Mouse (Mus musculus) embryonic facial prominence, embryonic 10.5 days (tissue): ENCODE data around the gene Tmem117. TPM values are rescaled to one million over a fixed set of nuclear protein-coding genes. Genes with fewer than 3 reads are reported as not detected.
A peak's percentile ranks its signal among the peaks of the same experiment; 100 is the strongest.

Source experiments
- DNase-seq: peaks from one replicate; pipeline ENCODE4 v3.0.0-alpha.2; 2017; ENCODE audit warnings: low spot score
- H3K27ac ChIP-seq: fragments of 300-500 bp; sonication (generic); replicated peaks from 2 replicates; pipeline ENCODE4 v1.5.1; 2016; ENCODE audit warnings: mild to moderate bottlenecking
- H3K27me3 ChIP-seq: fragments of 300-500 bp; sonication (generic); replicated peaks from 2 replicates; pipeline ENCODE4 v1.6.1; 2016; ENCODE audit warnings: low read depth, mild to moderate bottlenecking; ENCODE audit not compliant: poor library complexity, severe bottlenecking
- H3K36me3 ChIP-seq: fragments of 300-500 bp; sonication (generic); replicated peaks from 2 replicates; pipeline ENCODE4 v1.6.1; 2016; ENCODE audit warnings: mild to moderate bottlenecking, moderate library complexity
- H3K4me1 ChIP-seq: fragments of 300-500 bp; sonication (generic); 2 replicates; pipeline ENCODE4 v1.6.1; 2016
- H3K4me3 ChIP-seq: fragments of 300-500 bp; sonication (generic); 2 replicates; pipeline ENCODE4 v1.5.1; 2016; ENCODE audit warnings: mild to moderate bottlenecking, moderate library complexity
- H3K9me3 ChIP-seq: fragments of 300-500 bp; sonication (generic); 2 replicates; pipeline ENCODE4 v1.6.1; 2016; ENCODE audit warnings: mild to moderate bottlenecking
- WGBS: fragments of 180-500 bp; shearing (Covaris S2); methylation state at CpG from one replicate; pipeline ENCODE4 v1.1.7; 2016; 5-methylcytosine and 5-hydroxymethylcytosine counted together
- polyA plus RNA-seq: library from polyadenylated mRNA; unstranded; fragments of >200 nt; fragmentation: Nextera tagmentation; extraction: Ambion mirVana; gene quantifications from 2 replicates; pipeline ENCODE4 v1.2.1, GENCODE M21; 2016

Tmem117 gene
- polyA plus RNA-seq, 1 experiment from 2014 or later: 0.77 TPM

- DNase-seq: no peak
- Histone ChIP-seq H3K9me3 (no peaks in the 10 kb centered on the region), H3K27me3 (no peaks in the 10 kb centered on the region), H3K27ac (no peak overlapping the region), H3K4me3 (no peak overlapping the region), H3K4me1 (no peaks in the 10 kb centered on the region), H3K36me3 (no peaks in the 10 kb centered on the region)
- WGBS: 49% methylated on average over 3 of the region's 3 CpGs
These were observed 169.2 kb downstream of the Tmem117 start for GRCm38 (mm10) chr15:94798236-94798635.

GRCm38 (mm10) chr15:94801462-94801861, 172.4 kb downstream of the Tmem117 start:
- Histone ChIP-seq H3K36me3 (no peaks in the 10 kb centered on the region), H3K27me3 (no peaks in the 10 kb centered on the region), H3K9me3 (no peaks in the 10 kb centered on the region), H3K4me1 (no peaks in the 10 kb centered on the region), H3K27ac (no peak overlapping the region), H3K4me3 (no peak overlapping the region)
- DNase-seq: no peak
- WGBS: 71% methylated on average over 8 of the region's 8 CpGs

DNA sequence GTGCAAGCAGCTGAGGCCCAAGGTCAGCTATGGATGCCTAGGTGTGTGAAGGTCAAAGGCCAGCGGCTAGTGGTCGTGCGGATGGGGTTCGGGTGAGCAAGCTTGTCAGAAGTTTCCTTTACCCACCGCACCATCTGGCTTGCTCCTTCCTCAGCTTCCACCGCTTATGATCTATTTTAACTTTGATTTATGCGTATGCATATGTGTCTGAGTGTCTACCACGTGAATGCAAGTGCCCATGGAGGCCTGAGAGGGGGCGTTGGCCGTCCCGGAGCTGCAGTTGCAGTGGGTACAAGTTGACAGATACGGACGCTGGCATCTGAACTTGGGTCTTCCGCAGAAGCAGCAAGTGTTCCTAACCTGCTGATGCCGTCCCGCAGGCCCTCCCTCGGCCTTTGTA, 173.8 kb downstream of the Tmem117 start:
- H3K9me3 ChIP-seq: no peaks in the 10 kb centered on the region
- H3K27me3 ChIP-seq: no peaks in the 10 kb centered on the region
- H3K27ac ChIP-seq: no peak overlapping the region
- H3K4me1 ChIP-seq: no peaks in the 10 kb centered on the region
- no peak overlapping the region for H3K4me3 ChIP-seq
- WGBS: 88% methylated on average over 17 of the region's 17 CpGs
- H3K36me3 ChIP-seq: no peaks in the 10 kb centered on the region
- no peak for DNase-seq

GRCm38 (mm10) chr15:94803624-94804342, 174.8 kb downstream of the Tmem117 start:
- no peak for DNase-seq
- Histone ChIP-seq H3K4me1 (no peaks in the 10 kb centered on the region), H3K27me3 (no peaks in the 10 kb centered on the region), H3K9me3 (no peaks in the 10 kb centered on the region), H3K27ac (no peak overlapping the region), H3K36me3 (no peaks in the 10 kb centered on the region), H3K4me3 (no peak overlapping the region)
- 81% methylated on average over 17 of the region's 17 CpGs for WGBS

GRCm38 (mm10) chr15:94806005-94806404, 177.0 kb downstream of the Tmem117 start:
- no peak overlapping the region for H3K27ac ChIP-seq
- WGBS: 81% methylated on average over 3 of the region's 3 CpGs
- H3K36me3 ChIP-seq: no peaks in the 10 kb centered on the region
- no peaks in the 10 kb centered on the region for H3K27me3 ChIP-seq
- DNase-seq: no peak
- H3K4me1 ChIP-seq: no peaks in the 10 kb centered on the region
- H3K4me3 ChIP-seq: no peak overlapping the region
- no peaks in the 10 kb centered on the region for H3K9me3 ChIP-seq

GRCm38 (mm10) chr15:94811550-94811949, 182.5 kb downstream of the Tmem117 start:
- Histone ChIP-seq H3K27ac (no peak overlapping the region), H3K27me3 (no peaks in the 10 kb centered on the region), H3K4me3 (no peak overlapping the region), H3K4me1 (no peaks in the 10 kb centered on the region), H3K9me3 (0 out of 2 replicates have a peak, but pooled peaks cover 4% of the 10 kb centered on the region), H3K36me3 (no peaks in the 10 kb centered on the region)
- DNase-seq: peak; percentile 16
- WGBS: 70% methylated on average over 5 of the region's 5 CpGs

DNA sequence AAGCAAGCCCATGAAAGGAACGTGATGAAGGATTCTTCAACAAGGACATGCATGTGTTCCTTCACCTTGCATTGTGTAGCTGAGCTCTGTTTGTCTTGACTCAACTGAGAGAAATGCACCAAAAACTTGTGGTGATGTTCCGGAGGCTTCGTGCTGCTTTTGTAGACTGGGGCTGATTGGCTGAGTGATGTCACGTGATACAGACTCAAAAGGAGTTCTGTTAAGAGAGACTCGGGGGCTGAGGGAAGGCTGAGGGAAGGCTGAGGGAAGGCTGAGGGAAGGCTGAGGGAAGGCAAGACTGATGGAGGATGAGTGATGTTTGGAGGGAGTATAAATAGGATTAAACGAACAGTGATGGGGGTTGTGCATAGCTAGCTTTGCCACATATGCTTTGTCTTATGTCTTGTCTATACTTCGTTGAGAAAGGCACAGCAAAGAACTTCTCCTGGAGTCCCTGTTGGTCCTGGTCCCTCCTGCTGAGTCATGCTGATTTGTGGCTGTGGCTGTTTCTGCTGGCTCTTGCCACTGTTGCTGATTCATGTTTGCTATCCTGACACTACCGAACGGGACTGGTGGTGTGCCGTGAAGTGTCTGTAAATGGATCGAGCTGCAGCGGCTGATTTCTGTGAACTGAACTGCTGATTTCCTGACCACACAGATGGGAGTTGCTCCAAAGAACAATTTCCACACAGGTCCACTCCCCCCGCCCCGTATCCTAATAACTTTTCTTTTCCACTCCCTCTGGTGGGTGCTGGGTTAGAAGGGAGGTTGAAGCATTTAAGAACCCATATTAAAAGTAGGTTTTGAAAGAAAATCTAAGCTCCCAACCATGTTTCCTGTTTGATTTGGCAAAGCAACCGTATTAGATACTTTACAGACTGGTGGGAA, 185.4 kb downstream of the Tmem117 start:
- no peak overlapping the region for H3K4me3 ChIP-seq
- no peak overlapping the region for H3K27ac ChIP-seq
- H3K36me3 ChIP-seq: no peaks in the 10 kb centered on the region
- H3K9me3 ChIP-seq: 0 out of 2 replicates have a peak, but pooled peaks cover 4% of the 10 kb centered on the region
- no peaks in the 10 kb centered on the region for H3K27me3 ChIP-seq
- DNase-seq: no peak
- H3K4me1 ChIP-seq: no peaks in the 10 kb centered on the region
- 90% methylated on average over 15 of the region's 15 CpGs for WGBS

- Histone ChIP-seq H3K4me3 (no peak overlapping the region), H3K27me3 (no peaks in the 10 kb centered on the region), H3K4me1 (no peaks in the 10 kb centered on the region), H3K36me3 (no peaks in the 10 kb centered on the region), H3K9me3 (no peaks in the 10 kb centered on the region), H3K27ac (no peak overlapping the region)
- 90% methylated on average over 3 of the region's 3 CpGs for WGBS
- DNase-seq: no peak
These were observed 206.6 kb downstream of the Tmem117 start for GRCm38 (mm10) chr15:94835634-94836033.

GRCm38 (mm10) chr15:94838646-94839045, 209.6 kb downstream of the Tmem117 start:
- Histone ChIP-seq H3K9me3 (no peaks in the 10 kb centered on the region), H3K4me1 (no peaks in the 10 kb centered on the region), H3K27ac (no peak overlapping the region), H3K36me3 (no peaks in the 10 kb centered on the region), H3K27me3 (no peaks in the 10 kb centered on the region), H3K4me3 (no peak overlapping the region)
- DNase-seq: no peak
- WGBS: 89% methylated on average over 4 of the region's 4 CpGs

DNA sequence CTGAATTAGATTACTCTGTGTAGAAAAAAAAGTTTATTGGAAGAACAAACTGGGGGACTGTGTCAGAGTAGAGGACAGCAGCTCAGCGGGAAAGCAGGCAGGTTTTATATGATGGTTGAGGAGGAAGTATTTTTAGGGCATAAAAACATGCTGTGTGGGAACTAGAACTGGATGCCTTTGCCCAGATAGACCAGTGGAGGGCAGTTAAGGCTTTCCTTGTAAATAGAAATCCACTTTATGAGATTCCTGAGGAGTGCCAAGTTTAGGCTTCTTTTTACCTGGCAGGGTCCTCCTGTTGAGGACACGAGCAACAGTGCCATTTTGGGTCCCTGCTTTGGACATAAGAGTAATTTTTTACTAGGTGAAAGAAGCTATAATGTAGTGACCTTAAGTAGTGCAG, 218.5 kb downstream of the Tmem117 start:
- Histone ChIP-seq H3K36me3 (no peaks in the 10 kb centered on the region), H3K4me1 (no peaks in the 10 kb centered on the region), H3K27ac (no peak overlapping the region), H3K27me3 (no peaks in the 10 kb centered on the region), H3K4me3 (no peak overlapping the region), H3K9me3 (no peaks in the 10 kb centered on the region)
- WGBS: 90% methylated on average over 2 of the region's 2 CpGs
- DNase-seq: no peak

- DNase-seq: no peak
- no peak overlapping the region for H3K4me3 ChIP-seq
- H3K27ac ChIP-seq: no peak overlapping the region
- no peaks in the 10 kb centered on the region for H3K36me3 ChIP-seq
- peaks cover 11% of the 10 kb centered on the region; the same call in 1 of the 2 replicates for H3K27me3 ChIP-seq
- H3K4me1 ChIP-seq: peaks cover 7% of the 10 kb centered on the region; the same call in 1 of the 2 replicates
- 84% methylated on average over 6 of the region's 6 CpGs for WGBS
- no peaks in the 10 kb centered on the region for H3K9me3 ChIP-seq
These were observed 230.6 kb downstream of the Tmem117 start for GRCm38 (mm10) chr15:94859641-94860040.

DNA sequence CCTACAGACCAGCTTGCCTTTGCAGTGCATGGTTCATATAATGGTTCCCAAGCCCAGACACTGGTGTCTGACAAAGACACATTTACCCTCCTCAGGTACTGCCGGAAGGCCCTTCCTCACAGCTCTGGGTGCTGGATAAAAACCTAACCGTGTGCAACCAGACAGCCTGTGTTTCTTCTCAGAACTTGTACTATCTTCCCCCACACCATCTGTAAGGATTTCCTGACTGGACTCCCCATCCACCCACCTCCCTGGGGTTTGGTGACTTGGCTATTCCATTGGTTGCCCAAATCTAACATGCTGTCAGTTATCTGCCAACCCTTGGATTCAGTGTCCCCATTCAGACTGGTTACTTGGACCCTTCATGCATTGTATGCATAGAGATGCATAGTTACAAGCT, 232.1 kb downstream of the Tmem117 start:
- no peaks in the 10 kb centered on the region for H3K9me3 ChIP-seq
- 0 out of 2 replicates have a peak, but pooled peaks cover 3% of the 10 kb centered on the region for H3K27me3 ChIP-seq
- H3K27ac ChIP-seq: no peak overlapping the region
- H3K4me3 ChIP-seq: no peak overlapping the region
- no peak for DNase-seq
- H3K4me1 ChIP-seq: peaks cover 7% of the 10 kb centered on the region; the same call in 1 of the 2 replicates
- WGBS: 94% methylated on average over 2 of the region's 2 CpGs
- H3K36me3 ChIP-seq: no peaks in the 10 kb centered on the region

- no peak overlapping the region for H3K4me3 ChIP-seq
- no peaks in the 10 kb centered on the region for H3K9me3 ChIP-seq
- 0 out of 2 replicates have a peak, but pooled peaks cover 4% of the 10 kb centered on the region for H3K4me1 ChIP-seq
- no peaks in the 10 kb centered on the region for H3K36me3 ChIP-seq
- DNase-seq: no peak
- H3K27me3 ChIP-seq: no peaks in the 10 kb centered on the region
- WGBS: 44% methylated on average over 1 of the region's 1 CpGs
- H3K27ac ChIP-seq: no peak overlapping the region
These were observed 235.1 kb downstream of the Tmem117 start for GRCm38 (mm10) chr15:94864134-94864533.
